Mouse (Mus musculus) T-cell, adult 2 months (primary cell): ENCODE data around the gene Arhgap6.

Experiments
- DNase-seq: peaks from one replicate; pipeline ENCODE4 v3.0.0; 2022; ENCODE audit warnings: low spot score

The Arhgap6 gene

GRCm38 (mm10) chrX:168980370-168980769 is 185.5 kb downstream of the Arhgap6 start:
- no peak for DNase-seq

DNA sequence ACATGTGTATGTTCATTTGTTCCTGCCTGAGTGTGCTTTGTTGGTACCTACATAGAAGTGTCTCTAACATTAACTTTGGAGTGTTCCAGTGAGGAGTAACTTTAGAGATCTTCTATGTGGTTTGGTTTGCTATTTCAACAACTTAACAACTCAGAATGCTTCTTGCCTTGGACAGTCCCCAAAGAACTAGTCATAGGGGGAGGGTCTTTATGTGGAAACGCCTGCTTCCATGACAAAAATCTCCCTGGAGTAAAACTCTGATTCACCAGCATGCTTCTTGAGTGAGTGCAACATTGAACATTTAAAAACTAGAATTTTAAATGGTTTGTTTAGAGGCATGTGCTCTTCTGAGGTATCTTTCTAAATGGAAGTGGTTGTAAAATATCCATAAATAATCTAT is 212.2 kb downstream of the Arhgap6 start:
- no peak for DNase-seq

DNA sequence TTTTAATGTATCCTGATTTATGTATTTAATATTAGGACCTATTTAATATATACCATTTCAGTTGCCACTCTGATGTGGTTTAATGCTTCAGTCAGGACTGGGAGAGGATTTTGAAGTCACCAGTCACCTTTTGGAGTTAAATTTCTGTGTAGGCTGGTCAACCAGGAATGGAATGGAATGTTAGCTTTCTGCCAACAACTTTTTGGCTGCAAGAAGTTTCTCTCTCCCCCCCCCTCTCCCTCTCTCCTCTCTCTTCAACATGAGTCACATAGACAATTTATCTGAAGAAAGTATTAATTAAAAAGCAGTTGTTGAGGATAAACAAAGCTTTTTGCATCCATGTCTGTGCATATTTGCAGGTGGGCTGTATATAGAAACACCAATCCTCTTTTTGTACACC is 217.8 kb downstream of the Arhgap6 start:
- no peak for DNase-seq

- no peak for DNase-seq
Observed at GRCm38 (mm10) chrX:169034390-169034789, 239.5 kb downstream of the Arhgap6 start.

DNA sequence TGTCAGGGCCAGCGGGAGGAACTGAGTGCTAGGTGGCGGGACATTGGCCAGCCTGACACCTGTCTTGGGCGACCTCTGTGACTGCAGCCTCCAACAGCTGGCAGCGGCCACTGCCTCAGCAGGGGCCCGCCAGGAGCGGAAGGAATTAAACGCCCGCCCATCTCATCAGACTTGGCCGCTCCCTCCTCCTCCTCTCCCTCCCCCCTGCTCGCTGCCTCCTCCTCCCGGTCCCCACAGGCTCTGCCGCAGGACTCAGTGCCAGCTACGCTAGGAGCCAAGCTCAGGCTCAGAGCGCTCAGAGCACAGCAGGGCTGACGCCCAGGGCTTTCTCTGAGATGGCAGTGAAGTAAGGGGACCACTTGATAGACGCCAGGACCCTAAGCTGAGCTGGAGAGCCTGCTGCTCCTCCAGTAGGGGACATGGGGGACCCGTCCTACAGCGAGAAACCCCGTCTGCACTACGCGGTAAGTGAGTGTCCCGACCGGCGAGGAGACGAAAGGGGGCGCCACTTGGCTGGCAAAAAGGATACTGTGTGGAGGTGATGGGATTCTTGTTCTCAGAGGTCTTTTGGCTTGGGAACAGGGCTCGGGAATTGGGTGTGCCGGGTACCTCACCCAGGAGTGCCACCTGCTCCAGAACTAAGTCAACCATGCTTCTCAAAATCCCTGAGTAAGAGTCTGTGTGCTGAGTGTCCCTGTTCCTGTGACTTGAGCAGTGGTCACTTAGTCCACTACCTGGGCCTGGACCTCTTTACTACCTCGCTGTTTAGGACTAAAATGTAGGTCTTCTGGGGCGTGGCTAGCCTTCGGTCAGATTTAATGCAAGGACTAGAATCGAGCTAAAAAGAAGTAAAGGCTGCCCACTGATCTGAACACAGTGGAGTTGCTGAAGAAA is 241.8 kb downstream of the Arhgap6 start:
- peak; percentile 31 for DNase-seq

DNA sequence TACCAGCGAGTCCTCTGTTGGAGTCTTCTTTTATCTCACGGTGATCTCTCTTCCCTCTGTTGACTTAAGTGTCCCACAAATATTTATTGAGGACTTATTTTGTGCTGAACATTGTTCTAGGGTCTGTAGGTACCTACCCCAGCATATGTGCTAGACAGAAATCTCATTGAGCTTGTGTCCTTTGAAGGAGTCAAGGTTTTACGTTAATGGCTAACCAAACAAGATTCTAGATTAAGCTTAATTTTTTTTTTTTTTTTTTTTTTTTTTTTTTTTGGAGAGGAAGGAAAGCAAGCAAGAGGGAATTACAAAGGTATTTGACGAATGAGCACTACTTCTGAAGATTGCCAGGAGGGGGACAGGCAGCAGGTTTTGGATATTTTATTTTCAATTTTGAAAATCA is 242.5 kb downstream of the Arhgap6 start:
- no peak for DNase-seq

- no peak for DNase-seq
Observed at GRCm38 (mm10) chrX:169043872-169044271, 249.0 kb downstream of the Arhgap6 start.

DNA sequence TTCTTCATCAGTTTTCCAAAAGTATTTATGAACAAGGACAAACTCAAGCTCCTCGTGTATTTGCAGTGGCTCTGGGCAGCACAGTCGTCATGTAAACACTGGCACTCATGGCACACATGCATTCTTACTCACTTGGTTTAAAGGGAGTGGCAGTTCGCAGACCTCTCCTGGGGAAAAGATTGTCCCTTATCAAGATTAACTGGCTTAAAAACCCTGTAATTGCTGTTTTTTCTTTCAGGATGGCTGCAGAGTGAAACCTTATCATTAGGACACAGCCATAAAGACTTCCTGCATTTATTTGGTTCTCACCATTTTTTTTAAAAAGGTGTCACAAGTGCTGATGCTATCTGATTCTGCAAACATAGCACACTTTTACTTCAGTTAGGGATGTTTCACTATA is 252.7 kb downstream of the Arhgap6 start:
- DNase-seq, result no peak

DNA sequence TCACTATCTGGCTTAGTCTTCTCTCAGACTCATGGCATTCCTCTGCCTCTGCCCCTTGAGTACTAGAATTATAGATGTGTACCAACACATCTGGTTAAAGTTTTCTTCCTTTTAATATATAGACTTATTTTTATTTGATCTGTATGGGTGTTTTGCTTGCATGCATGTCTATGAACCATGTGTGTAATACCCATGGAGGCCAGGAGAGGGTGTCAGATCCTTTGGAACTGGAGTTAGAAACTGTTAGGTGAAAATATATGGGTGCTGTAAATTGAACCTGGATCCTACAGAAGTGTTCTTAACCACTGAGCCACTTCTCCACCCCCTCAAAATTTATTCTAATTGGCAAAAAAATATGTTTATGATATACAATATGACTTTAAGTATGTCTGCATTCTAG is 254.7 kb downstream of the Arhgap6 start:
- no peak for DNase-seq

DNA sequence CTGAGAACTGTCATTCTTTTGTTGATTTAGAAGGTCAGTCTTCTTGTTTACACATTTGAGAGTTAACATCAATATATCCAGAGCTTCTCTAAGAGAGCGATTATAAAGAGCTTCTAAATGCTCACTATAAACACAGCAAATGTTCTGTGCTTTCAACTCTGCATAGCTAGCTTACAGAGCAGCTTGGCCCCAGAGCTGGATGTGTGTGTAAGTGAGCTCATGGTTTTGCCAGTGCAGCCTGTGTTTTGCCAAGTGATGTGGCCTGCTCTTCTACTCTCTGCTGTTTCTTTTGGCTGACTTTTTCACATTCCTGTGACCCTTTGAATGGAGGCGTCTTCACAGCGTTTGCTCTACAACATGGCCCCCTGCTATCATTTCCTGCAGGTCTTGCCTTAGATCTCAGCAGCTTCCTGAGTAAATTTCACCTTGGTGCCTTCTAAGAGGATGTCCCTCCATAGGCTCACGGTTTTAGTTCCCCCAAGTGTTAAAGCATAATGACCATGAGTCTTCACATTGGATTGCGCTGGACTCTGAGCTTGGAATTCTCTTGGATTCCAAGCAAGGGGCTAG is 259.1 kb downstream of the Arhgap6 start:
- DNase-seq, result no peak

DNA sequence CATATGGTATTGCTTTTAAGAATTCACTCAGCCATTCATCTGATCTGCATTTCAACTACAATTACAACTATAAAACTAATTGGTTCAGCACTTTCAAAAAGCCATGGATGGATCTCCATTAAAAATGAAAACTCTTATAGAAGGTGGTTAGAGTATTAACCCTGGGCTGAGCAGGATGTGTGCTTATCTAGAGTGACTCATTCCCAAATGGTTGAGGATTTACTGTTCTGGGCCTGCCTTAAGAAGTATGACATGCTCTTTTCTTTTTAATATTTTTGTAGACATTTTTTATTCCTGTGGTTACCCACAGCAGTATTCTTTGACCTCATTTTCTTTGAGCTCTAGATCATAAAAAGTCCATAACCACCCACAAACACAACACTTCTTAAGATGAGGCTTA is 267.7 kb downstream of the Arhgap6 start:
- DNase-seq, result no peak

DNA sequence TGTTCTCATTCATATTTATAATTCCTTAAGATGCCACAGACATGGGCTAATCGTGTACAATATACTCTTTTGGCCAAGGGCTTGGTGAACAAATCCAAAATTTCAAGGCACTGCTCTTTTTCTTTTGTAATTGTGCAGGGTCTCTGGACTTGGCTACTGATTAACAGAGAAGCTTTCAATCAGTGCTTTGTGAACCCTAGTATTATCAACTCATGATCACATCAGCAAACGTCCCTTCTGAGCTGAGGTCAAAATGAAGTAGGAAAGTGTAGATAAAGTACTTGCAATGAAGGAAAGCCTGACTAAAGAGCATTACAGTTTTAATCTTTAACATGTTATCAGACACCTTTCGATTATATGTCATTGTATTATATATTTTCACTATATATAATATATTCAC is 270.4 kb downstream of the Arhgap6 start:
- DNase-seq, result no peak

DNA sequence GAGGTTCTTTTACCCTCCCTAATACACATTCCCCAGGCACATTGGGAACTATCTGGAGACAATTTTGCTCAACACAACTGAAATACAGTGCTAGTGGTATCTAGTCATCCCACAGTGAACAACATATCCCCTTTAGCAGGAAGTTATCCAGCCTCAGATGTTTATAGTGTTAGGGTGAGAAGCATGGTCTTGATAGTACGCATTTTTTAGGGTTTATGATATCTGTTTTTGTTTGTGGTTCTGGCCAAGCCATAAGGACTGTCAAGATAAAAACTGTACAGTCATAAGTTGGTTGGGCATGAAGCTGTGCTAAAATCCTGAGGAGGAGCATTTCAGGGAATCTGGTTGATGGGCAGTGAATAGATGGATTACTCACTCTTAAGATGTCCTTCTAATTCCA is 271.0 kb downstream of the Arhgap6 start:
- DNase-seq, result no peak

DNA sequence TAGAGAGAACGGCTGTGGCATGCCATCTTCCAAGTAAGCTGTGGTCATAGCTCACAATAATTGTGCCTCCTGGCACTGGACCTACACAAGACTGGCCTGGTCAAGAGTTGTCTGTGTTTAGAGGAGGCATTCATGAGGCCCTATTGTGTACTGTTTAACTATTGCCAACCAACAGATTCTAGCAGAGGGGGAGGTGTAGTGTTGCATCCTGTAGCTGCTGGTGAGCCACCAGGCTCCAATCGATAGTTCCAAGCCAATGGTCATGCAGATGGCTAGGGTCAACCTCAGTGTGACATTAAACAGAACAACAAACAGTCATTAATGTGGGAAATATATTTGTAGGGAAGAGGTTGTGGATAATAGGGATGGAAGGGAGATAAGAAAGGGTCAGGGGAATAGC is 280.1 kb downstream of the Arhgap6 start:
- DNase-seq, result no peak

DNA sequence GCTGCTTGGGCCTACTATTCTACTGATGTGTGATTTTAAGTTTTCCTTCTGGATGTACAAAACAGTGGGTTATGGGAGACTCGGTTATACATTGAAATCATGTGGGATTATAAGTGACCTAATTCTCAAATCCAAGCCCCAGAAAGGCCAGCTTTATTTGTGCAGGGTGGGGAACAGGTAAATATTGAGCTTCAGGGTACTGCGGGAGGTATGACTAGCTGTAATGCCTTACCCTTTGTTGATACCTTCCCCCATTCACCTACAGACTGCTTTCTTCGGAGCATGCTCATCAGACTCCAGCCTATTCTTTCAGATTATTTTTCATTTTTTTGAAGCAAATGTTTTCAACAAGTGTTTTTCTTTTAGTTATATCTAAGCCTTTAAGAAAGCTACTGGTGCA is 286.7 kb downstream of the Arhgap6 start:
- no peak for DNase-seq

DNA sequence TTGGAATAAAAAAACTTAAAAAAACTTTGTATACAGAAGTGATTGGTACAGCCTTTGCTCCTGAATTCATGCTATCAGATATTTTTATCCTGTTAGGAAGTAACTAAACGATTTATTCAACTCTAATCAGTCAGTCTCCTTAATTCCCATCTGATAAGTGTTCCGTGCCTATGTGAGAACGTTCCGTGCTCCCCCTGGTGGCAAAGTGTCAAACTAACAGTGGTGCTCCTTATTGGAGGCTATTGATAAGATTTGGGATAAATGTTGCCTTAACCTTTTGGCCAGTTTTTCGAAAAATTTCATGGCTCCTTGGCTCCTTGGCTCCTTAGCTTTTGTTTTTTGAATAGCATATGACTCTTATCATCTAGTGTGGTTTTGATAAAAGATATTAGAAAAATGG is 291.0 kb downstream of the Arhgap6 start:
- DNase-seq, result peak; percentile 10

DNA sequence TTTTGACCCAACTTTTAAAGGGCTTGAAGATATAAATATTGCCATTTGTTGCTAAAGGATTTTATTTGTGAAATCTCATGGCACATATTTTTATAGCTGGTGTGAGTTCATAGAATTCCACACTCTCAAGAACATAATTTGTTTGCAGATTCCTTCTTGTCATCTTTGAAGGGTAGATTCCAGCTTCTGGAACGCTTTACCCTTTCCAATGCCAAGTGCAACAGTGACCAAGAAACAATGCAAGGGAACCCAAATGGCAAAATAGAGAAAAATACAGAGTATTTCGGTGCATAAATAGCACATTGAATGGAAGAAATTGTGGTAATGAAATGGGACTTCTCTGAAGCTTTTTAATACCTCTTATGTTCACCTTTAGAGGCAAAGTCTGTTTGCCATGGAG is 294.3 kb downstream of the Arhgap6 start:
- DNase-seq, result no peak

- no peak for DNase-seq
Observed at GRCm38 (mm10) chrX:169094601-169095000, 299.7 kb downstream of the Arhgap6 start.

GRCm38 (mm10) chrX:169095584-169095983 is 300.7 kb downstream of the Arhgap6 start:
- DNase-seq, result no peak

DNA sequence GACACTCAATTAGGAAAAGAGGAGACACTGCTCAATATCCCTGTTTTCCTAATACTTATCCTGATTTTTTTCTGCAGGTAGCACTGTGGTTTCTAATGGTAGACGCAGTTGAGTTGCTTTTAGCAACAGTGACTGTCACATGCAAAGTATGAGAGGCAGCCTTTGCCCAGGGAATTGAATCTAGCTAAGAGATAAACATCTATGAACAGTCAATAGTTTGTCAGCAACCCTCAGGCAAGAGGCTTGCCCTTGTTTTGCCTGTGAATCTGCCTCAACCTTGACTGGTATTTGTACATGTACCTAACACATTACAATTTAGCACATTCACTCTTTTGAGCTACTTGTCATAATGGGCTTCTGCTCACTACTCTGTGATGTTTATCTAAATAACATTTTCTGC is 307.8 kb downstream of the Arhgap6 start:
- no peak for DNase-seq

GRCm38 (mm10) chrX:169106048-169106622 is 311.2 kb downstream of the Arhgap6 start:
- DNase-seq, result no peak

DNA sequence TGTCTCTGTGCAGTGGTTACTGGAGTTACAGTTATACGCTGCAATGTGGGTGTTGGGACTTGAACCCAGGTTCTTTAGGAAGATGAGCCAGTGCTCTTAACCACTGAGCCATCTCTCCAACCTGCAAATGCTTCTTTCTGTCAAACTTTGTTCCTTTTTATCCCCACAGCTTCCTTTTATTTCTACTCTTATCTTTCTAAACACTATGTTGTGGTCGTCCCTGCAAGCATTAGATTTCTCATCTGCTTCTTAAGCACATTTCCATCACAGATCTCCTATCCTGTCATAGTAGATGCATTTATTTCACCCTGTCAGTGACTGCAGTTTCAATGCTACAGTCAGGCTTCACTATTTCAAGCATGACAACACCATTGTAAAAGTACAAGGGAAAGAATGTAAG is 312.5 kb downstream of the Arhgap6 start:
- DNase-seq, result no peak

DNA sequence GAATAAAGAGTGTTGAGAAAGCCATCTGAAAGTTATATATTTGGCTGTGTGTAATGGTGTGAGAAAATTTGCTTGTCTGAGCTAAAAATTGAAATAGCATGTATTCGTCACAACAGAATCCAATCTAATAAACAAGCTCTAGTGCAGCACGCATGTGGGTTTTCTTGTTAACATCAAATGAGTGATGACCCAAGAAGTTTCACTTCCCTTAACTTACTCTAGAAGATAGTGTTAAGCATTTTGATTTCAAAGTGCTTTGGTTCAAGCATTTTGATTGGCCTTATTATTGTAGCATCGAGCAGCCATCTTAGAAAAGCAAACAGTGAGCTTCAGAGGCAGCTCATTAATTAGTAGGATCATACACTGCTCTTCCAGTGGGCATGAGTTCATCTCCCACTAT is 315.1 kb downstream of the Arhgap6 start:
- no peak for DNase-seq
